Mouse (Mus musculus): ENCODE results near the gene Gm5478. TPM values are rescaled to one million over a fixed set of nuclear protein-coding genes. Genes with fewer than 3 reads are reported as not detected.

Gene Gm5478
- polyA plus RNA-seq (2012; rRNA removed; ENCODE audit: low replicate concordance), result not detected in 2 replicates

DNA sequence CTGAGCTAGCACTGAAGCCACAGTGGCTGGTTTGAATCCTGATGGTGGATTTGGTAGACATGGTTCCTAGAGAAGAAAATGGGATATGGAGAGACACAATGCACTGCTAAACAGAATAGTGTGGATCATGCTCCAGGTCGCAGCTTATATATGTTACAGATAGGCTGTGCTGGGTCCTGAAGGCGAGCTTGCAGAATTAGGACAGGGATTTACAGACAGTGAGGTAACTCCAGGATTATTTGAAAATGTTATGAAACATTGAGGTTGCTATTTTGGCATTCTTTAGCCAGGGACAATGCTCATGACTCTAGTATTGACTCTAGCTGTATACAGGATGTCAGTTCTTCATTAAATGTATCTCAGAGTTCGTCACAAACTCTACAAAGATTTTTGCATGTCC lies at the start of gene Gm5478:
TSS of gene Gm5478 (minus strand) at position 101 of the 400 bp plus-strand sequence.

GRCm38 (mm10) chr15:101694207-101694606 lies 47.0 kb upstream of the Gm5478 start, which contains the start of gene Krt6a:
TSS of gene Krt6a (minus strand) at chr15:101694307.

GRCm38 (mm10) chr15:101680187-101680586 lies 33.0 kb upstream of the Gm5478 start, which contains the start of gene Krt6b:
TSS of gene Krt6b (minus strand) at chr15:101680287.

DNA sequence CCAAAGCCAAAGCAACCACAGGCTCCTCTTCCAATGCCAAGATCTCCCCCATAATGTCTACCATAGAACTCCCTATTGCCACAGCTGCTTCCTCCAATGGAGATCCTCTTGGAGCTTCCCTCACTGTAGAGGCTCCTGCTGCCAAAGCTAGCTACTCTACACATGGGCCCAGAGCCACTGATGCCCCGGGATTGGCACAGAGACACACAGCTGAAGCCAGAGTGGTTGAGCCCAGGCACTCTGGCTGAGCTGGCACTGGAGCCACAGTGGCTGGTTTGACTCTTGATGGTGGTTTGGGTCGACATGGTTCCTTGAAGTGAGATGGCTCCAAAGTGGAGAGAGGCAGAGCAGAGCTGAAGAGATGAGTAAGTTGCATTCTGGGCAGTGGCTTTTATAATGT lies 19.3 kb downstream of the Gm5478 start, which contains the start of gene Gm5414:
TSS of gene Gm5414 (minus strand) at position 305 of the 400 bp plus-strand sequence.

Other genes starting within 250 kb of the Gm5478 start
- 34.4 and 55.3 TPM in 2 replicates for gene Krt7, start 236.3 kb downstream of the Gm5478 start, polyA plus RNA-seq (2012; rRNA removed; ENCODE audit: low replicate concordance)
- gene Krt87, start 208.6 kb downstream of the Gm5478 start, polyA plus RNA-seq (2012; rRNA removed; ENCODE audit: low replicate concordance), result 0.31 and 0.45 TPM in 2 replicates
- gene Krt88, start 199.6 kb downstream of the Gm5478 start, polyA plus RNA-seq (2012; rRNA removed; ENCODE audit: low replicate concordance), result not detected in 2 replicates
- gene Krt81, start 183.6 kb downstream of the Gm5478 start, polyA plus RNA-seq (2012; rRNA removed; ENCODE audit: low replicate concordance), result not detected in 2 replicates
- not detected in 2 replicates for gene Krt86, start 173.9 kb downstream of the Gm5478 start, polyA plus RNA-seq (2012; rRNA removed; ENCODE audit: low replicate concordance)
- 0.11 and 0.35 TPM in 2 replicates for gene Krt83, start 155.9 kb downstream of the Gm5478 start, polyA plus RNA-seq (2012; rRNA removed; ENCODE audit: low replicate concordance)
- gene Gm49425, start 130.1 kb downstream of the Gm5478 start, polyA plus RNA-seq (2012; rRNA removed; ENCODE audit: low replicate concordance), result not detected in 2 replicates
- 0.05 TPM in 1 of 2 replicates, not detected in the other for gene Krt84, start 114.6 kb downstream of the Gm5478 start, polyA plus RNA-seq (2012; rRNA removed; ENCODE audit: low replicate concordance)
- gene Krt82, start 96.7 kb downstream of the Gm5478 start, polyA plus RNA-seq (2012; rRNA removed; ENCODE audit: low replicate concordance), result not detected in 2 replicates
- not detected in 2 replicates for gene Krt90, start 84.4 kb downstream of the Gm5478 start, polyA plus RNA-seq (2012; rRNA removed; ENCODE audit: low replicate concordance)
- gene Krt75, start 73.5 kb downstream of the Gm5478 start, polyA plus RNA-seq (2012; rRNA removed; ENCODE audit: low replicate concordance), result 0.91 TPM in 1 of 2 replicates, not detected in the other
- not detected in 2 replicates for gene Gm5414, start 19.2 kb downstream of the Gm5478 start, polyA plus RNA-seq (2012; rRNA removed; ENCODE audit: low replicate concordance)
- gene Krt6b, start 32.9 kb upstream of the Gm5478 start, polyA plus RNA-seq (2012; rRNA removed; ENCODE audit: low replicate concordance), result not detected in 2 replicates
- gene Krt6a, start 46.9 kb upstream of the Gm5478 start, polyA plus RNA-seq (2012; rRNA removed; ENCODE audit: low replicate concordance), result 0.92 and 5.4 TPM in 2 replicates
- gene Krt5, start 65.5 kb upstream of the Gm5478 start, polyA plus RNA-seq (2012; rRNA removed; ENCODE audit: low replicate concordance), result 44.7 and 80.1 TPM in 2 replicates
- 0.32 and 0.33 TPM in 2 replicates for gene Krt71, start 95.7 kb upstream of the Gm5478 start, polyA plus RNA-seq (2012; rRNA removed; ENCODE audit: low replicate concordance)
- not detected in 2 replicates for gene Krt72, start 139.1 kb upstream of the Gm5478 start, polyA plus RNA-seq (2012; rRNA removed; ENCODE audit: low replicate concordance)
- 0.09 TPM in 1 of 2 replicates, not detected in the other for gene Krt73, start 155.0 kb upstream of the Gm5478 start, polyA plus RNA-seq (2012; rRNA removed; ENCODE audit: low replicate concordance)
- gene Krt2, start 170.8 kb upstream of the Gm5478 start, polyA plus RNA-seq (2012; rRNA removed; ENCODE audit: low replicate concordance), result not detected in 2 replicates
- 0.33 and 7.3 TPM in 2 replicates for gene Krt1, start 203.4 kb upstream of the Gm5478 start, polyA plus RNA-seq (2012; rRNA removed; ENCODE audit: low replicate concordance)
- 1.3 and 31.1 TPM in 2 replicates for gene Krt77, start 222.3 kb upstream of the Gm5478 start, polyA plus RNA-seq (2012; rRNA removed; ENCODE audit: low replicate concordance)
- gene Krt76, start 245.5 kb upstream of the Gm5478 start, polyA plus RNA-seq (2012; rRNA removed; ENCODE audit: low replicate concordance), result not detected in 2 replicates